Mouse (Mus musculus) MEL (cell line): ENCODE data around the gene Gga3. TPM values are rescaled to one million over a fixed set of nuclear protein-coding genes. Genes with fewer than 3 reads are reported as not detected.

Source experiments
- DNase-seq: peaks from one replicate; pipeline ENCODE4 v3.0.0; 2011; ENCODE audit warnings: low read depth, low spot score
- H3K27ac ChIP-seq: 2 replicates; pipeline ENCODE4 v1.5.1; 2012; ENCODE audit warnings: low read depth, mild to moderate bottlenecking, control low read depth, low read length, moderate library complexity; ENCODE audit not compliant: control insufficient read depth
- H3K27me3 ChIP-seq, 2 experiments: fragments of 150-350 bp in 1 of 2; sonication (generic) in 1 of 2; 2 replicates each; pipeline ENCODE4 v1.6.1; 2012; ENCODE audit warnings: low read length in 2 of 2, mild to moderate bottlenecking in 2 of 2, improper control_type of control experiment in 1 of 2, moderate library complexity in 1 of 2; ENCODE audit not compliant: insufficient read depth in 2 of 2, control insufficient read depth in 1 of 2
- H3K36me3 ChIP-seq, 2 experiments: 2 replicates each; pipeline ENCODE4 v1.6.1; 2012 to 2014; ENCODE audit warnings: low read length in 2 of 2, improper control_type of control experiment in 1 of 2, inconsistent platforms in 1 of 2, mild to moderate bottlenecking in 1 of 2; ENCODE audit not compliant: insufficient read depth in 2 of 2, control insufficient read depth in 1 of 2
- H3K4me1 ChIP-seq, 2 experiments: fragments of 150-350 bp in 1 of 2; sonication (generic) in 1 of 2; 2 replicates each; pipeline ENCODE4 v1.6.1; 2012; ENCODE audit warnings: low read length in 2 of 2, improper control_type of control experiment in 1 of 2, mild to moderate bottlenecking in 1 of 2; ENCODE audit not compliant: insufficient read depth in 2 of 2, control insufficient read depth in 1 of 2
- H3K4me3 ChIP-seq, 2 experiments: fragments of 150-350 bp in 1 of 2; sonication (generic) in 1 of 2; 2 replicates each; pipeline ENCODE4 v1.5.1; 2012; ENCODE audit warnings: low read depth in 2 of 2, low read length in 2 of 2, mild to moderate bottlenecking in 2 of 2, moderate library complexity in 2 of 2, control low read depth in 1 of 2, improper control_type of control experiment in 1 of 2; ENCODE audit not compliant: control insufficient read depth in 1 of 2, insufficient read depth in 1 of 2
- H3K79me2 ChIP-seq: 2 replicates; pipeline ENCODE4 v1.6.1; 2012; ENCODE audit warnings: mild to moderate bottlenecking, low read length, moderate library complexity; ENCODE audit not compliant: control insufficient read depth, poor library complexity, insufficient read depth
- H3K9ac ChIP-seq: 2 replicates; pipeline ENCODE4 v1.6.1; 2012; ENCODE audit warnings: low read depth, mild to moderate bottlenecking, control low read depth, low read length, moderate library complexity; ENCODE audit not compliant: control insufficient read depth, poor library complexity, severe bottlenecking
- H3K9me3 ChIP-seq: fragments of 150-350 bp; sonication (generic); replicated peaks from 2 replicates; pipeline ENCODE4 v1.6.1; 2012; ENCODE audit warnings: mild to moderate bottlenecking, low read length, improper control_type of control experiment, moderate library complexity; ENCODE audit not compliant: insufficient read depth
- E2F4 ChIP-seq: IDR thresholded peaks from 2 replicates; pipeline ENCODE4 v1.6.1; 2011; ENCODE audit warnings: low read depth, low read length, improper control_type of control experiment, borderline replicate concordance
- ELF1 ChIP-seq: IDR thresholded peaks from 2 replicates; pipeline ENCODE4 v1.6.1; 2014; ENCODE audit warnings: low read depth, mild to moderate bottlenecking, inconsistent platforms, low read length, improper control_type of control experiment, moderate library complexity
- ETS1 ChIP-seq: IDR thresholded peaks from 2 replicates; pipeline ENCODE4 v1.6.1; 2012; ENCODE audit warnings: low read depth, mild to moderate bottlenecking, inconsistent platforms, low read length, improper control_type of control experiment, moderate library complexity
- HCFC1 ChIP-seq: IDR thresholded peaks from 2 replicates; pipeline ENCODE4 v1.6.1; 2012; ENCODE audit warnings: low read depth, mild to moderate bottlenecking, inconsistent platforms, low read length, improper control_type of control experiment, moderate library complexity
- JUND ChIP-seq: IDR thresholded peaks from 2 replicates; pipeline ENCODE4 v1.6.1; 2011; ENCODE audit warnings: low read depth, mild to moderate bottlenecking, improper control_type of control experiment, low read length
- KAT2A ChIP-seq: conservative IDR thresholded peaks from 2 replicates; pipeline ENCODE4 v1.6.1; 2012; ENCODE audit warnings: low read depth, low read length, improper control_type of control experiment, inconsistent platforms
- MAX ChIP-seq: IDR thresholded peaks from 2 replicates; pipeline ENCODE4 v1.6.1; 2011; ENCODE audit warnings: low read length, improper control_type of control experiment
- MAZ ChIP-seq: IDR thresholded peaks from 2 replicates; pipeline ENCODE4 v1.6.1; 2012; ENCODE audit warnings: low read depth, mild to moderate bottlenecking, inconsistent platforms, low read length, improper control_type of control experiment
- MEF2A ChIP-seq: IDR thresholded peaks from 2 replicates; pipeline ENCODE4 v1.6.1; 2014; ENCODE audit warnings: low read depth, mild to moderate bottlenecking, inconsistent platforms, low read length, improper control_type of control experiment; ENCODE audit not compliant: poor library complexity, insufficient replicate concordance, severe bottlenecking; ENCODE audit errors: extremely low read depth
- MXI1 ChIP-seq: IDR thresholded peaks from 2 replicates; pipeline ENCODE4 v1.6.1; 2011; ENCODE audit warnings: mild to moderate bottlenecking, low read depth, low read length, improper control_type of control experiment
- MYC ChIP-seq: IDR thresholded peaks from 2 replicates; pipeline ENCODE4 v1.6.1; 2011; ENCODE audit warnings: low read depth, mild to moderate bottlenecking, low read length, improper control_type of control experiment, moderate library complexity
- NELFE ChIP-seq: IDR thresholded peaks from 2 replicates; pipeline ENCODE4 v1.6.1; 2011; ENCODE audit warnings: low read depth, low read length, improper control_type of control experiment
- NRF1 ChIP-seq: IDR thresholded peaks from 2 replicates; pipeline ENCODE4 v1.6.1; 2014; ENCODE audit warnings: low read depth, mild to moderate bottlenecking, inconsistent platforms, low read length, improper control_type of control experiment, moderate library complexity; ENCODE audit not compliant: poor library complexity, insufficient read depth, severe bottlenecking
- POLR2A ChIP-seq, 2 experiments: IDR thresholded peaks; 2 replicates each; pipeline ENCODE4 v1.6.1; 2011 to 2012; ENCODE audit warnings: low read length in 2 of 2, mild to moderate bottlenecking in 2 of 2, control low read depth in 1 of 2, improper control_type of control experiment in 1 of 2, low read depth in 1 of 2, moderate library complexity in 1 of 2; ENCODE audit not compliant: control insufficient read depth in 1 of 2, insufficient read depth in 1 of 2, poor library complexity in 1 of 2
- POLR2AphosphoS2 ChIP-seq: IDR thresholded peaks from 2 replicates; pipeline ENCODE4 v1.6.1; 2011; ENCODE audit warnings: low read length, improper control_type of control experiment
- RCOR1 ChIP-seq: IDR thresholded peaks from 2 replicates; pipeline ENCODE4 v1.6.1; 2012; ENCODE audit warnings: low read depth, mild to moderate bottlenecking, inconsistent platforms, low read length, improper control_type of control experiment
- SIN3A ChIP-seq: IDR thresholded peaks from 2 replicates; pipeline ENCODE4 v1.6.1; 2012; ENCODE audit warnings: low read length, improper control_type of control experiment, inconsistent platforms
- TBP ChIP-seq: IDR thresholded peaks from 2 replicates; pipeline ENCODE4 v1.8.0; 2011; ENCODE audit warnings: low read depth, low read length, improper control_type of control experiment
- TCF12 ChIP-seq: IDR thresholded peaks from 2 replicates; pipeline ENCODE4 v1.6.1; 2014; ENCODE audit warnings: low read depth, mild to moderate bottlenecking, inconsistent platforms, low read length, improper control_type of control experiment, moderate library complexity
- USF1 ChIP-seq: IDR thresholded peaks from 2 replicates; pipeline ENCODE4 v1.6.1; 2014; ENCODE audit warnings: low read depth, mild to moderate bottlenecking, inconsistent platforms, low read length, improper control_type of control experiment, moderate library complexity
- USF2 ChIP-seq, 2 experiments: IDR thresholded peaks; 2 replicates each; pipeline ENCODE4 v1.6.1; 2011 to 2012; ENCODE audit warnings: improper control_type of control experiment in 2 of 2, low read length in 2 of 2, borderline replicate concordance in 1 of 2, inconsistent platforms in 1 of 2, low read depth in 1 of 2, mild to moderate bottlenecking in 1 of 2; ENCODE audit not compliant: insufficient read depth in 1 of 2
- ZKSCAN1 ChIP-seq: IDR thresholded peaks from 2 replicates; pipeline ENCODE4 v1.6.1; 2012; ENCODE audit warnings: low read depth, mild to moderate bottlenecking, inconsistent platforms, low read length, improper control_type of control experiment, moderate library complexity
- ZMIZ1 ChIP-seq: IDR thresholded peaks from 2 replicates; pipeline ENCODE4 v1.6.1; 2012; ENCODE audit warnings: low read depth, mild to moderate bottlenecking, inconsistent platforms, low read length, improper control_type of control experiment, moderate library complexity
- polyA plus RNA-seq, 2 experiments: library from polyadenylated mRNA; stranded (reverse) in 1 of 2; unstranded in 1 of 2; fragments of >175 nt in 1 of 2; fragments of >200 nt in 1 of 2; gene quantifications; 2 replicates each; pipeline versions ENCODE4 v1.2.1 to v1.2.4; 2012; ENCODE audit warnings: low replicate concordance in 2 of 2, low read depth in 1 of 2; ENCODE audit not compliant: insufficient read length in 2 of 2, insufficient read depth in 1 of 2, missing spikeins in 1 of 2
- total RNA-seq: library from RNA; depleted of rRNA; stranded (reverse); fragments of 300-350 nt; gene quantifications from 2 replicates; pipeline ENCODE4 v1.2.3, GENCODE M21; 2012

Gga3 gene
- total and polyA plus RNA-seq, 3 experiments = 28.6 to 59.9 TPM; not detected in 1

DNA sequence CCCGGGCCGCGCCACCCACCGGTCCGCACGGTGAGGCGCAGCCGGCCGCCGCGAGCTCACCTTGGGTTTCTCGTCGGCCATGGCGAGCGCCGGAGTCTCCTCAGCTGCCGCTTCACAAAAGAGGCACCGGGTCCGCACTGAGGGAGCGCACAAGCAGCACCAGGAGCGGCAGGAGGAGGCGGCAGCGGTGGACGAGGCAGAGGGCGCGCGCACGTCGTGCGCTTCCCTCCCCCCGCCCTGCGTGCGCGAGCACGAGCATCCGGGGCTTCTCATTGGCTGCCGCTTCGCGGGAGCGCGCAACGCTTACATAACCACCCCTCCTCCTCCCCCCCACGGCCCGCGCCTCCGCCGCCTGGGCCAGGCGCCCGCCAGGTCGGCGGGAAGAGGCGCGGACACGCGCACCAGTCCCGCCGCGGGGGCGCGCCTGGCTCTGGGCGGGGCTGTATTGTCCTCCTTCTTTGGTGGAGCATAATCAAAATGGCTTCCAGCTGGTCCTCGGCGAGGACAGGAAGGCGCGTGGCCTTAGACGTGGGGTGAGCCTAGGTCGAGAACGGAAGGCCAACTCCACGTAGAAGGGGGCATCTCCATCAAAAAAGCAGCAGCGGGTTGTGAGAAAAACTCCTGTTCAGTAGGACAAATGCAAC is 67.7 kb downstream of the Gga3 start, which contains the start of gene Sumo2:
Gene Sumo2 (minus strand): TSS at position 239 of the 644 bp plus-strand sequence.
- peaks cover 33 to 45% of the 10 kb centered on the region in 2 experiments for H3K36me3 ChIP-seq
- H3K9ac ChIP-seq = peak within 1 kb of the TSS; percentile 81
- TF ChIP-seq HCFC1 = peak; percentile 76
- peak; percentile 79; the same call in 1 of the 2 replicates for TF ChIP-seq MYC
- peak; percentile 88 for TF ChIP-seq ZMIZ1
- TF ChIP-seq RCOR1 = no peak
- TF ChIP-seq NRF1 = peak; percentile 45; the same call in 1 of the 2 replicates
- TF ChIP-seq JUND = no peak
- TF ChIP-seq POLR2AphosphoS2 = peak; percentile 77; the same call in 1 of the 2 replicates
- peak; percentile 81 for TF ChIP-seq SIN3A
- no peak; the same call in 1 of the 2 replicates for TF ChIP-seq KAT2A
- TF ChIP-seq MAZ = peak; percentile 99
- TF ChIP-seq ELF1 = 0 out of 2 replicates have a peak, but pooled peaks have one; percentile 38
- TF ChIP-seq TCF12 = peak; percentile 55; the same call in 1 of the 2 replicates
- peak; percentile 14; the same call in 1 of the 2 replicates for TF ChIP-seq ETS1
- peak; percentile 87 for TF ChIP-seq E2F4
- TF ChIP-seq MXI1 = peak; percentile 57; the same call in 1 of the 2 replicates
- peak; percentile 82 to 87 for TF ChIP-seq POLR2A (IDR thresholded peaks at IDR 0.05; ENCODE audit: control insufficient read depth in 1 of 2, insufficient read depth in 1 of 2, low read depth in 1 of 2, low read length in 2 of 2, poor library complexity in 1 of 2)
- TF ChIP-seq MAX = peak; percentile 88
- TF ChIP-seq TBP = peak; percentile 66
- TF ChIP-seq NELFE = peak; percentile 87
- TF ChIP-seq MEF2A = no peak
- no peak for TF ChIP-seq USF2 (IDR thresholded peaks at IDR 0.05; ENCODE audit: borderline replicate concordance in 1 of 2, insufficient read depth in 1 of 2, low read depth in 1 of 2, low read length in 2 of 2)
- no peak for TF ChIP-seq ZKSCAN1
- no peak for TF ChIP-seq USF1
- H3K4me1 ChIP-seq = peaks cover 9 to 27% of the 10 kb centered on the region in 2 experiments
- H3K27me3 ChIP-seq = no peaks in the 10 kb centered on the region
- H3K9me3 ChIP-seq = no peaks in the 10 kb centered on the region
- H3K79me2 ChIP-seq = peaks cover 48% of the 10 kb centered on the region
- peak within 1 kb of the TSS; percentile 89 to 94 for H3K4me3 ChIP-seq
- H3K27ac ChIP-seq = peak within 1 kb of the TSS; percentile 92
- peak; percentile 99 for DNase-seq
